ENCODE assay signal across 8 mouse cellular contexts in genomic region chr10:80876028-80876427, GRCm38 (mm10). TPM values are rescaled to one million over a fixed set of nuclear protein-coding genes. Genes with fewer than 3 reads are reported as not detected.
DNase-seq lines count a peak whose midpoint lies in the region; ATAC-seq and TF ChIP-seq lines count a peak whose summit lies in the region.
"Had no signal": no experiment of that assay in that cellular context is flagged by ENCODE, and none has a peak within 500 bp of the region (broad histone marks: within the 10 kb centered on the region; RNA-seq: fewer than 3 reads in every experiment).

No protein-coding gene starts in this region.

- H3K4me3 ChIP-seq in left cerebral cortex, adult 2 months, result no peak overlapping the region
- no peak overlapping the region for H3K4me3 ChIP-seq in MEL (ENCODE audit: control insufficient read depth in 1 of 2, insufficient read depth in 1 of 2, low read depth in 2 of 2, low read length in 2 of 2)
- H3K4me3 ChIP-seq in liver, adult 2 months (ENCODE audit: insufficient read depth, low read depth, low read length), result no peak overlapping the region
- H3K4me3 ChIP-seq: neural tube, embryonic 12.5 days had no signal

- no peaks in the 10 kb centered on the region for H3K79me2 ChIP-seq in MEL (ENCODE audit: control insufficient read depth, insufficient read depth, low read length, poor library complexity)
- no peaks in the 10 kb centered on the region for H3K79me2 ChIP-seq in liver, adult 2 months (ENCODE audit: control insufficient read depth, insufficient read depth, low read length)

- no peaks in the 10 kb centered on the region for H3K27me3 ChIP-seq in MEL (ENCODE audit: control insufficient read depth in 1 of 2, insufficient read depth in 2 of 2, low read length in 2 of 2)
- no peaks in the 10 kb centered on the region for H3K27me3 ChIP-seq in liver, adult 2 months (ENCODE audit: control insufficient read depth, insufficient read depth, low read length)
- H3K27me3 ChIP-seq: neural tube, embryonic 12.5 days had no signal

- H3K27ac ChIP-seq in left cerebral cortex, adult 2 months, result no peak overlapping the region
- H3K27ac ChIP-seq in MEL (ENCODE audit: control insufficient read depth, low read depth, low read length), result no peak overlapping the region
- no peak overlapping the region for H3K27ac ChIP-seq in liver, adult 2 months (replicated peaks; ENCODE audit: insufficient read depth, low read depth, low read length)
- H3K27ac ChIP-seq: neural tube, embryonic 12.5 days had no signal

- DNase-seq in left cerebral cortex, adult 2 months (ENCODE audit: extremely low spot score in 1 of 2, low spot score in 2 of 2), result peak; percentile 52
- DNase-seq in left cerebral cortex, postnatal 36 days (ENCODE audit: low spot score in 2 of 2), result no peak
- DNase-seq in MEL (ENCODE audit: low read depth, low spot score), result peak; percentile 82
- DNase-seq in c-Kit-positive CD71-positive TER-119-positive erythroid progenitor cells, embryonic 14.5 days (ENCODE audit: low spot score), result peak; percentile 67
- peak; percentile 53 for DNase-seq in liver, adult 2 months (ENCODE audit: extremely low read depth, low read depth, low spot score)
- DNase-seq in right cerebral cortex, adult 2 months (ENCODE audit: low spot score in 2 of 2), result peak; percentile 69 to 80

- peak; percentile 92 for TF ChIP-seq CTCF in left cerebral cortex, adult 2 months (IDR thresholded peaks at IDR 0.05)
- TF ChIP-seq CTCF in MEL (IDR thresholded peaks at IDR 0.05 in 2 of 3, conservative IDR thresholded peaks at IDR 0.05 in 1 of 3; ENCODE audit: control insufficient read depth in 1 of 3, insufficient read depth in 1 of 3, low read depth in 2 of 3, low read length in 3 of 3, poor library complexity in 1 of 3, severe bottlenecking in 1 of 3), result peak; percentile 82 to 93 (median 83)
- TF ChIP-seq CTCF in liver, adult 2 months (IDR thresholded peaks at IDR 0.05; ENCODE audit: low read depth, low read length), result peak; percentile 74

- 25% methylated on average over 5 of the region's 5 CpGs for WGBS in liver, adult 2 months

- ATAC-seq in granulocyte monocyte progenitor cell, adult 5-6 weeks (replicated peaks; ENCODE audit: poor library complexity, severe bottlenecking), result peak; percentile 55

- TF ChIP-seq EP300 in MEL (IDR thresholded peaks at IDR 0.05; ENCODE audit: low read depth in 1 of 2, low read length in 2 of 2), result no peak

- no peaks in the 10 kb centered on the region for H3K36me3 ChIP-seq in MEL (ENCODE audit: control insufficient read depth in 1 of 2, insufficient read depth in 2 of 2, low read length in 2 of 2)
- no peaks in the 10 kb centered on the region for H3K36me3 ChIP-seq in liver, adult 2 months (ENCODE audit: control insufficient read depth, insufficient read depth, low read length)
- H3K36me3 ChIP-seq: neural tube, embryonic 12.5 days had no signal

- no peaks in the 10 kb centered on the region for H3K9me3 ChIP-seq in MEL (replicated peaks; ENCODE audit: insufficient read depth, low read length)
- H3K9me3 ChIP-seq: neural tube, embryonic 12.5 days had no signal

- no peak for TF ChIP-seq POLR2A in MEL (IDR thresholded peaks at IDR 0.05; ENCODE audit: control insufficient read depth in 1 of 2, insufficient read depth in 1 of 2, low read depth in 1 of 2, low read length in 2 of 2, poor library complexity in 1 of 2)
- no peak for TF ChIP-seq POLR2A in liver, adult 2 months (IDR thresholded peaks at IDR 0.05; ENCODE audit: extremely low read depth, insufficient read depth, low read length)

- H3K4me1 ChIP-seq in MEL (ENCODE audit: control insufficient read depth in 1 of 2, insufficient read depth in 2 of 2, low read length in 2 of 2), result peaks cover 2 to 11% of the 10 kb centered on the region in 2 experiments; a peak in 3 of 4 replicates
- H3K4me1 ChIP-seq in liver, adult 2 months (ENCODE audit: control insufficient read depth, insufficient read depth, low read length), result no peaks in the 10 kb centered on the region
- H3K4me1 ChIP-seq: neural tube, embryonic 12.5 days had no signal

- intact Hi-C loops in left cerebral cortex, adult 2 months (cut with DNase I), result loop anchor here (5.0 kb wide), 1 partner anchor 69 kb away; the partner anchor contains the start of gene Amh
- intact Hi-C loops in left cerebral cortex, postnatal 36 days (cut with DNase I), result no loop called here

- peak; percentile 76 for TF ChIP-seq RAD21 in MEL (IDR thresholded peaks at IDR 0.05; ENCODE audit: low read depth, low read length)

- no peak overlapping the region for H3K9ac ChIP-seq in MEL (ENCODE audit: control insufficient read depth, low read depth, low read length, poor library complexity, severe bottlenecking)
- no peak overlapping the region for H3K9ac ChIP-seq in liver, adult 2 months (ENCODE audit: low read depth, low read length)
- H3K9ac ChIP-seq: neural tube, embryonic 12.5 days had no signal

TF ChIP-seq in MEL, 35 proteins besides CTCF, POLR2A, EP300 and RAD21 (continues in another document):
- TF ChIP-seq MAX (IDR thresholded peaks at IDR 0.05; ENCODE audit: low read length) (no peak), ZKSCAN1 (IDR thresholded peaks at IDR 0.05; ENCODE audit: low read depth, low read length) (no peak), ETS1 (IDR thresholded peaks at IDR 0.05; ENCODE audit: low read depth, low read length) (no peak), SIN3A (IDR thresholded peaks at IDR 0.05; ENCODE audit: low read length) (peak; percentile 52), ZC3H11A (IDR thresholded peaks at IDR 0.05; ENCODE audit: low read depth, low read length) (peak; percentile 86), MYC (IDR thresholded peaks at IDR 0.05; ENCODE audit: low read depth, low read length) (no peak), HCFC1 (IDR thresholded peaks at IDR 0.05; ENCODE audit: low read depth, low read length) (0 out of 2 replicates have a peak, but pooled peaks have one; percentile 30), NRF1 (IDR thresholded peaks at IDR 0.05; ENCODE audit: insufficient read depth, low read depth, low read length, poor library complexity, severe bottlenecking) (no peak), POLR2AphosphoS2 (IDR thresholded peaks at IDR 0.05; ENCODE audit: low read length) (no peak), TCF12 (IDR thresholded peaks at IDR 0.05; ENCODE audit: low read depth, low read length) (0 out of 2 replicates have a peak, but pooled peaks have one; percentile 6), E2F4 (IDR thresholded peaks at IDR 0.05; ENCODE audit: borderline replicate concordance, low read depth, low read length) (no peak)

RNA-seq across cellular contexts. Expression of gene Tmprss9, which starts 4.4 kb away (rescaled TPM):
- total RNA-seq in left cerebral cortex, adult 2 months (2021), result under 1 TPM; 0.18 to 0.19 TPM
- under 1 TPM in 1 of 2 experiments, not detected in 1; 0.32 TPM for total RNA-seq in left cerebral cortex, postnatal 36 days (2021)
- total RNA-seq in MEL (2012; rRNA removed), result 0.07 and 0.15 TPM in 2 replicates
- polyA plus RNA-seq in MEL (2012; ENCODE audit: insufficient read depth in 1 of 2, insufficient read length in 2 of 2, low read depth in 1 of 2, low replicate concordance in 2 of 2, missing spikeins in 1 of 2), result under 1 TPM in 1 of 2 experiments, not detected in 1; 0.25 TPM
- total RNA-seq in granulocyte monocyte progenitor cell, adult 5-6 weeks (2014; fragmentation: Nextera tagmentation), result not detected in 2 replicates
- total RNA-seq in granulocyte monocyte progenitor cell, adult 5-6 weeks (2017), result not detected in 2 replicates
- under 0.01 and 0.09 TPM in 2 replicates for total RNA-seq in liver, adult 2 months (2014; rRNA removed)
- 0.04 and 0.05 TPM in 2 replicates for polyA plus RNA-seq in liver, adult 2 months (2012; rRNA removed)

RNA-seq across cellular contexts. Expression of gene Sppl2b, which starts 21.0 kb away (rescaled TPM):
- 10 to 100 TPM; 55.6 to 62.5 TPM for total RNA-seq in left cerebral cortex, adult 2 months (2021)
- 10 to 100 TPM; 53.2 to 66.1 TPM for total RNA-seq in left cerebral cortex, postnatal 36 days (2021)
- 38.6 and 52.0 TPM in 2 replicates for total RNA-seq in MEL (2012; rRNA removed)
- polyA plus RNA-seq in MEL (2012; ENCODE audit: insufficient read depth in 1 of 2, insufficient read length in 2 of 2, low read depth in 1 of 2, low replicate concordance in 2 of 2, missing spikeins in 1 of 2), result 10 to 100 TPM in 1 of 2 experiments, not detected in 1; 65.9 TPM
- 15.2 and 20.9 TPM in 2 replicates for total RNA-seq in granulocyte monocyte progenitor cell, adult 5-6 weeks (2014; fragmentation: Nextera tagmentation)
- 12.2 and 14.1 TPM in 2 replicates for total RNA-seq in granulocyte monocyte progenitor cell, adult 5-6 weeks (2017)
- total RNA-seq in liver, adult 2 months (2014; rRNA removed), result 6.5 and 10.4 TPM in 2 replicates
- polyA plus RNA-seq in liver, adult 2 months (2012; rRNA removed), result 40.1 and 40.5 TPM in 2 replicates

RNA-seq across cellular contexts. Expression of gene Lsm7, which starts 21.0 kb away (rescaled TPM):
- total RNA-seq in left cerebral cortex, adult 2 months (2021), result 10 to 100 TPM; 40.0 to 43.2 TPM
- 10 to 100 TPM; 34.2 to 44.0 TPM for total RNA-seq in left cerebral cortex, postnatal 36 days (2021)
- total RNA-seq in MEL (2012; rRNA removed), result 616 and 637 TPM in 2 replicates
- 100 to 1,000 TPM in 1 of 2 experiments, not detected in 1; 246 TPM for polyA plus RNA-seq in MEL (2012; ENCODE audit: insufficient read depth in 1 of 2, insufficient read length in 2 of 2, low read depth in 1 of 2, low replicate concordance in 2 of 2, missing spikeins in 1 of 2)
- total RNA-seq in granulocyte monocyte progenitor cell, adult 5-6 weeks (2014; fragmentation: Nextera tagmentation), result 207 and 210 TPM in 2 replicates
- 378 and 439 TPM in 2 replicates for total RNA-seq in granulocyte monocyte progenitor cell, adult 5-6 weeks (2017)
- 61.3 and 61.6 TPM in 2 replicates for total RNA-seq in liver, adult 2 months (2014; rRNA removed)
- 62.1 and 75.1 TPM in 2 replicates for polyA plus RNA-seq in liver, adult 2 months (2012; rRNA removed)

RNA-seq across cellular contexts. Expression of gene Timm13, which starts 24.7 kb away (rescaled TPM):
- total RNA-seq in left cerebral cortex, adult 2 months (2021), result 100 to 1,000 TPM; 136 to 138 TPM
- 100 to 1,000 TPM; 120 to 153 TPM for total RNA-seq in left cerebral cortex, postnatal 36 days (2021)
- total RNA-seq in MEL (2012; rRNA removed), result 349 and 366 TPM in 2 replicates
- 100 to 1,000 TPM; 329 to 645 TPM for polyA plus RNA-seq in MEL (2012; ENCODE audit: insufficient read depth in 1 of 2, insufficient read length in 2 of 2, low read depth in 1 of 2, low replicate concordance in 2 of 2, missing spikeins in 1 of 2)
- 145 and 158 TPM in 2 replicates for total RNA-seq in granulocyte monocyte progenitor cell, adult 5-6 weeks (2014; fragmentation: Nextera tagmentation)
- 38.2 and 50.4 TPM in 2 replicates for total RNA-seq in granulocyte monocyte progenitor cell, adult 5-6 weeks (2017)
- total RNA-seq in liver, adult 2 months (2014; rRNA removed), result 79.9 and 87.7 TPM in 2 replicates
- 369 and 388 TPM in 2 replicates for polyA plus RNA-seq in liver, adult 2 months (2012; rRNA removed)

RNA-seq across cellular contexts. Expression of gene Lingo3, which starts 32.2 kb away (rescaled TPM):
- total RNA-seq in left cerebral cortex, adult 2 months (2021), result 10 to 100 TPM; 38.3 to 42.8 TPM
- 10 to 100 TPM; 38.5 to 46.7 TPM for total RNA-seq in left cerebral cortex, postnatal 36 days (2021)
- total RNA-seq in MEL (2012; rRNA removed), result not detected in 2 replicates
- not detected for polyA plus RNA-seq in MEL (2012; ENCODE audit: insufficient read depth in 1 of 2, insufficient read length in 2 of 2, low read depth in 1 of 2, low replicate concordance in 2 of 2, missing spikeins in 1 of 2)
- 0.21 TPM in 1 of 2 replicates, not detected in the other for total RNA-seq in granulocyte monocyte progenitor cell, adult 5-6 weeks (2014; fragmentation: Nextera tagmentation)
- total RNA-seq in granulocyte monocyte progenitor cell, adult 5-6 weeks (2017), result 0.15 TPM in 1 of 2 replicates, not detected in the other
- total RNA-seq in liver, adult 2 months (2014; rRNA removed), result not detected in 2 replicates
- polyA plus RNA-seq in liver, adult 2 months (2012; rRNA removed), result 0.05 TPM in 1 of 2 replicates, not detected in the other

Comparison
In these comparisons a context has a peak if more than half of its experiments do, and no peak if none do; other contexts are left out.
1. DNase-seq: peak in left cerebral cortex, adult 2 months (2 of 2), MEL (single experiment), c-Kit-positive CD71-positive TER-119-positive erythroid progenitor cells, embryonic 14.5 days (single experiment), liver, adult 2 months (single experiment) and right cerebral cortex, adult 2 months (2 of 2); none in left cerebral cortex, postnatal 36 days (0 of 2).
2. Peak in every context shown above with its lines, with median percentiles within 50 percentile points of each other: CTCF ChIP-seq.